Mouse (Mus musculus) inflammation-experienced regulatory T-cells (primary cell): ENCODE measurements around the gene Wdr38. TPM values are rescaled to one million over a fixed set of nuclear protein-coding genes. Genes with fewer than 3 reads are reported as not detected.

Source experiments
- polyA plus RNA-seq, 2 experiments: library from polyadenylated mRNA; unstranded; fragments of 100-300 nt; shearing (Covaris generic); gene quantifications; one replicate each; pipeline ENCODE4 v1.2.1; 2017

Gene Wdr38
- 1 to 10 TPM; 1.0 to 2.2 TPM for polyA plus RNA-seq

DNA sequence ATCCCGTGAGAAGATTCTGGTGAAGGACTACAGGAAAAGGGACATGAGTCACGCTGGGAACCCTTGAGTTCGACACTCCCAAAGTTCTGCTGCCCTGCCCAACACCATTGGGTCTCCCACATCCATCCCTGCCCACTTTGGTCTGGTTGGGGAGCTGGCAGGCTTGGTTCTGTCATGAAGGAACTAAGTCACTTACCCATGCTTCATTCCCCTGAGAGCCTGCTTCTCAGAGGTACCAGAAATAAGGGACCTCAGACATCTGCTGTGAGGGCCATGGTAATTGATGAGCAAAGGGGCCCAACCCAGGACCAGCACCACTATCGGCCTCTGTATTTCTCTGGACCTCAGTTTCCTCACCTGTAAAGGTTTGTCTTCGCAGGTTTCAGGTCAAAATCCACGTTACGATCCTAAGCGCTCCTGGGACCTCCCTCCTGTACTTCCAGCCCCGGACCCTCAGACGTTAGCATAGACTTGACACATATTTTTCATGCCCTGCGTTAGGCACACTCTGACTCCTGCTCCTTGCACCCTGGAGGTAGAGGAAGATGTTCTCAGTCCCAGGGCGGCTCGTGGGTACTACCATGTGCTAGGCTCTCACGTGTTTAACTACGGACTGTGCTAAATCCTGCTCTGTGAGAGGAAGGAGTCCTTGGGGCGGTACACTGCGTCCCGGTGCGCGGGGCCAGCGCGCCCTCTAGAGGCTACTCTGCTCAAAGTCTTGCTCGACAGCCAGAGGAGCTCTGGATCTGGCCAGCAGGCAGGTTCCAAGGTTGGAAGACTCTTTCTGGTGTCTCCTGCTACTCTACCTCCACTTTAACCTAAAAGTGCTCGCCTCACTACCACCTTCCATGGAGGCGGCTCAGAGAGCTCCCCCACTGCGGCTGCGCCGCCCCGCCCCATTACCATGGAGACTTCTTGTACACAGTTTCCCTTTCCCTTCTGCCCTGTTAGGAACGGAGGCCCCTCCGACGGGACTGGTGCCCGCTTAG is at the start of gene Wdr38:
TSS of gene Wdr38 (plus strand) at position 91 of the 989 bp plus-strand sequence.

DNA sequence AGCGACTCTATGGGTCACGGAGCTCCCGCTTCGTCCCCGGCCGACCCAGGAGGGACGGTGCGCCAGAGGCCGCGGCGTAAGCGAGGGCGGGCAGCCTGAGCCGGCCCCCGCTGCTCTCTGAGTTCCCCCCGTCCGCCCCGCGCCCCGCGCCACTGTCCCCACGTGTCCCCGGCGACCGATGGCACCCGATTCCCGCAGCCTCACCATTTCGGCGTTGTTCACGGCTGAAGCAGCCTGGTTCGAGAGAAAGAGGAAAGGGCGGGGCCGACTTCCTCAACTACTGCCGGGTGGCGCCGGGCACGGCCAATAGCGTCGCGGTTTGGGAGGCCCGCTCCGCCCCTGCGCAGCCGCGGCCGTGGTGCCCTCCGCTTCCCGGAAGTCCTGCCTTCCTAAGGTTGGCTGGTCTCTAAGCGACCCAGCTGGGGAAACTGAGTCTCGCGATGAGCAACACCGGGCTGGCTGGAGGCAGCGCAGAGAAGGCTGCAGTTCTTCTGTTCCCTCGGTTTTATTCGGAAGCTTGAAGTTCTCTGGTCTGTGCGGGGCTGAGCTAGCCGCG is 7.7 kb downstream of the Wdr38 start, which contains the start of gene Arpc5l:
TSS of gene Arpc5l (plus strand) at position 469 of the 556 bp plus-strand sequence.

GRCm38 (mm10) chr2:39005574-39006079 is 8.4 kb downstream of the Wdr38 start, which contains the start of gene Rpl35:
Gene Rpl35 (minus strand): TSS chr2:39005624.

Other genes starting within 250 kb of the Wdr38 start
- gene Nr6a1, start 69.8 kb upstream of the Wdr38 start, polyA plus RNA-seq, result 1 to 10 TPM in 1 of 2 experiments, under 1 TPM in 1; 0.58 to 1.8 TPM
- under 1 TPM; 0.04 to 0.72 TPM for gene Olfml2a, start 65.5 kb upstream of the Wdr38 start, polyA plus RNA-seq
- gene Arpc5l, start 7.9 kb downstream of the Wdr38 start, polyA plus RNA-seq, result 100 to 1,000 TPM; 158 to 191 TPM
- gene Rpl35, start 8.1 kb downstream of the Wdr38 start, polyA plus RNA-seq, result 100 to 1,000 TPM; 351 to 416 TPM
- 10 to 100 TPM; 36.6 to 40.3 TPM for gene Golga1, start 68.1 kb downstream of the Wdr38 start, polyA plus RNA-seq
- gene Scai, start 193.3 kb downstream of the Wdr38 start, polyA plus RNA-seq, result 10 to 100 TPM; 14.4 to 24.0 TPM
- gene Ppp6c, start 229.0 kb downstream of the Wdr38 start, polyA plus RNA-seq, result 100 to 1,000 TPM; 113 to 117 TPM